ENCODE assay signal across 9 mouse cellular contexts in genomic region chr14:61309593-61309992, GRCm38 (mm10). TPM values are rescaled to one million over a fixed set of nuclear protein-coding genes. Genes with fewer than 3 reads are reported as not detected.
DNase-seq lines count a peak whose midpoint lies in the region; ATAC-seq lines count a peak whose summit lies in the region.
"Had no signal": no experiment of that assay in that cellular context is flagged by ENCODE, and none has a peak within 500 bp of the region (broad histone marks: within the 10 kb centered on the region; RNA-seq: fewer than 3 reads in every experiment).

Gene Arl11 (plus strand): TSS chr14:61309753.

- peak within 1 kb of the TSS; percentile 36 for H3K27ac ChIP-seq in brown adipose tissue, adult 24 weeks (replicated peaks; ENCODE audit: low read depth, low read length)
- peak within 1 kb of the TSS; percentile 6 for H3K27ac ChIP-seq in liver, embryonic 15.5 days (replicated peaks)

- ATAC-seq in liver, embryonic 15.5 days (ENCODE audit: insufficient read depth) = no peak

- H3K4me3 ChIP-seq in brown adipose tissue, adult 24 weeks (ENCODE audit: insufficient read depth, low read depth, low read length) = peak within 1 kb of the TSS; percentile 23; the same call in 1 of the 2 replicates
- H3K4me3 ChIP-seq in liver, embryonic 15.5 days (replicated peaks) = peak within 1 kb of the TSS; percentile 9; the same call in 1 of the 2 replicates
- H3K4me3 ChIP-seq: limb, embryonic 12.5 days had no signal

- H3K9ac ChIP-seq in liver, embryonic 15.5 days = no peak within 1 kb of the TSS

- peak; percentile 27 to 63 for DNase-seq in heart, adult 18-20 months
- no peak for DNase-seq in heart, postnatal 4 days
- peak; percentile 25 to 26 for DNase-seq in natural killer cell, adult 2 months (ENCODE audit: low spot score in 2 of 2)
- no peak for DNase-seq in layer of hippocampus, adult 8-10 months (ENCODE audit: low spot score in 2 of 2)
- DNase-seq in ovary, adult 18-20 months (ENCODE audit: low spot score) = no peak
- no peak for DNase-seq in embryo, embryonic 10 days (ENCODE audit: low spot score)

- H3K4me1 ChIP-seq in brown adipose tissue, adult 24 weeks (ENCODE audit: control insufficient read depth, insufficient read depth, insufficient read length, low read length) = no peaks in the 10 kb centered on the region
- H3K4me1 ChIP-seq in liver, embryonic 15.5 days (replicated peaks) = no peaks in the 10 kb centered on the region

- no peaks in the 10 kb centered on the region for H3K27me3 ChIP-seq in liver, embryonic 15.5 days
- H3K27me3 ChIP-seq: limb, embryonic 12.5 days had no signal

- H3K9me3 ChIP-seq in liver, embryonic 15.5 days (replicated peaks) = no peaks in the 10 kb centered on the region
- H3K9me3 ChIP-seq: limb, embryonic 12.5 days had no signal

- peak within 1 kb of the TSS; percentile 44 for H3K4me2 ChIP-seq in liver, embryonic 15.5 days
- H3K4me2 ChIP-seq: limb, embryonic 12.5 days had no signal

- no peaks in the 10 kb centered on the region for H3K36me3 ChIP-seq in liver, embryonic 15.5 days (replicated peaks)
- H3K36me3 ChIP-seq: limb, embryonic 12.5 days had no signal

- WGBS in liver, embryonic 15.5 days (ENCODE audit: insufficient replicate concordance) = 20% methylated on average over 6 of the region's 6 CpGs

RNA-seq across cellular contexts. Expression of gene Arl11, which starts in this region (rescaled TPM):
- total RNA-seq in heart, adult 18-20 months (2021) = 1 to 10 TPM in 1 of 2 experiments, under 1 TPM in 1; 0.75 to 1.3 TPM
- total RNA-seq in heart, postnatal 4 days (2021) = under 1 TPM; 0.48 to 0.68 TPM
- 0.75 and 0.91 TPM in 2 replicates for polyA plus RNA-seq in brown adipose tissue, adult 24 weeks (2012; ENCODE audit: insufficient read depth, insufficient read length, missing spikeins)
- polyA plus RNA-seq in liver, embryonic 15.5 days (2015; fragmentation: Nextera tagmentation; extraction: Ambion mirVana) = 2.5 and 2.6 TPM in 2 replicates
- 1 to 10 TPM in 2 of 4 experiments, under 1 TPM in 2; 0.35 to 4.4 (median 2.2) TPM for total RNA-seq in layer of hippocampus, adult 8-10 months (2022)

Comparison
In these comparisons a context has a peak if more than half of its experiments do, and no peak if none do; other contexts are left out.
1. DNase-seq: peak in heart, adult 18-20 months (2 of 2) and natural killer cell, adult 2 months (2 of 2); none in heart, postnatal 4 days (single experiment), layer of hippocampus, adult 8-10 months (0 of 2), ovary, adult 18-20 months (single experiment) and embryo, embryonic 10 days (single experiment).